Mouse (Mus musculus) limb, embryonic 14.5 days (tissue): Measurements from ENCODE around the gene Macrod1. TPM values are rescaled to one million over a fixed set of nuclear protein-coding genes. Genes with fewer than 3 reads are reported as not detected.

ENCODE experiments used
- ATAC-seq: fragments of 200-750 bp; cut with Nextera tagmentation; 2 replicates; pipeline ENCODE4 v1.8.0; 2017; ENCODE audit warnings: low read depth, moderate number of reproducible peaks, moderate TSS enrichment; ENCODE audit not compliant: low FRiP score
- DNase-seq: peaks from one replicate; pipeline ENCODE4 v3.0.0-alpha.2; 2015; ENCODE audit warnings: low spot score
- H3K27ac ChIP-seq: fragments of 300-500 bp; sonication (generic); replicated peaks from 2 replicates; pipeline ENCODE4 v1.5.1; 2014; ENCODE audit warnings: low read depth, mild to moderate bottlenecking, low read length, moderate library complexity, mixed read lengths
- H3K27me3 ChIP-seq: fragments of 300-500 bp; sonication (generic); 2 replicates; pipeline ENCODE4 v1.6.1; 2014; ENCODE audit warnings: low read length, mixed read lengths; ENCODE audit not compliant: control insufficient read depth, insufficient read depth
- H3K36me3 ChIP-seq: fragments of 300-500 bp; sonication (generic); 2 replicates; pipeline ENCODE4 v1.6.1; 2014; ENCODE audit warnings: mild to moderate bottlenecking, low read length, moderate library complexity, mixed read lengths; ENCODE audit not compliant: control insufficient read depth, insufficient read depth
- H3K4me1 ChIP-seq: fragments of 300-500 bp; sonication (generic); 2 replicates; pipeline ENCODE4 v1.6.1; 2014; ENCODE audit warnings: antibody characterized with exemption, low read length, mixed read lengths; ENCODE audit not compliant: control insufficient read depth, insufficient read depth
- H3K4me2 ChIP-seq: fragments of 300-500 bp; sonication (generic); replicated peaks from 2 replicates; pipeline ENCODE4 v1.6.1; 2014; ENCODE audit warnings: low read depth, mild to moderate bottlenecking, low read length, moderate library complexity; ENCODE audit not compliant: severe bottlenecking
- H3K4me3 ChIP-seq: fragments of 300-500 bp; sonication (generic); replicated peaks from 2 replicates; pipeline ENCODE4 v1.5.1; 2014; ENCODE audit warnings: low read length
- H3K9ac ChIP-seq: fragments of 300-500 bp; sonication (generic); 2 replicates; pipeline ENCODE4 v1.6.1; 2014; ENCODE audit warnings: mild to moderate bottlenecking, low read depth, low read length, moderate library complexity; ENCODE audit not compliant: severe bottlenecking
- H3K9me3 ChIP-seq: fragments of 300-500 bp; sonication (generic); 2 replicates; pipeline ENCODE4 v1.6.1; 2016; ENCODE audit warnings: low read length; ENCODE audit not compliant: control insufficient read depth
- POLR2A ChIP-seq: fragments of 200-500 bp; IDR thresholded peaks from 2 replicates; pipeline ENCODE4 v1.8.0; 2012; ENCODE audit warnings: inconsistent platforms, mild to moderate bottlenecking, moderate library complexity, borderline replicate concordance; ENCODE audit not compliant: insufficient read depth, insufficient read length; ENCODE audit errors: extremely low read depth
- WGBS: fragments of 180-500 bp; shearing (Covaris S2); extraction: QIAGEN DNeasy Blood & Tissue Kit; methylation state at CpG from one replicate; pipeline ENCODE4 v1.1.7; 2014; 5-methylcytosine and 5-hydroxymethylcytosine counted together
- polyA plus RNA-seq, 2 experiments: library from polyadenylated mRNA; depleted of rRNA in 1 of 2; stranded (reverse) in 1 of 2; unstranded in 1 of 2; fragments of >200 nt; fragmentation: Nextera tagmentation in 1 of 2; extraction: Ambion mirVana in 1 of 2; gene quantifications; 2 replicates each; pipeline versions ENCODE4 v1.2.1 to v1.2.3; 2012 to 2014

The Macrod1 gene
- polyA plus RNA-seq, 2 experiments, result 19.7 to 24.6 TPM

DNA sequence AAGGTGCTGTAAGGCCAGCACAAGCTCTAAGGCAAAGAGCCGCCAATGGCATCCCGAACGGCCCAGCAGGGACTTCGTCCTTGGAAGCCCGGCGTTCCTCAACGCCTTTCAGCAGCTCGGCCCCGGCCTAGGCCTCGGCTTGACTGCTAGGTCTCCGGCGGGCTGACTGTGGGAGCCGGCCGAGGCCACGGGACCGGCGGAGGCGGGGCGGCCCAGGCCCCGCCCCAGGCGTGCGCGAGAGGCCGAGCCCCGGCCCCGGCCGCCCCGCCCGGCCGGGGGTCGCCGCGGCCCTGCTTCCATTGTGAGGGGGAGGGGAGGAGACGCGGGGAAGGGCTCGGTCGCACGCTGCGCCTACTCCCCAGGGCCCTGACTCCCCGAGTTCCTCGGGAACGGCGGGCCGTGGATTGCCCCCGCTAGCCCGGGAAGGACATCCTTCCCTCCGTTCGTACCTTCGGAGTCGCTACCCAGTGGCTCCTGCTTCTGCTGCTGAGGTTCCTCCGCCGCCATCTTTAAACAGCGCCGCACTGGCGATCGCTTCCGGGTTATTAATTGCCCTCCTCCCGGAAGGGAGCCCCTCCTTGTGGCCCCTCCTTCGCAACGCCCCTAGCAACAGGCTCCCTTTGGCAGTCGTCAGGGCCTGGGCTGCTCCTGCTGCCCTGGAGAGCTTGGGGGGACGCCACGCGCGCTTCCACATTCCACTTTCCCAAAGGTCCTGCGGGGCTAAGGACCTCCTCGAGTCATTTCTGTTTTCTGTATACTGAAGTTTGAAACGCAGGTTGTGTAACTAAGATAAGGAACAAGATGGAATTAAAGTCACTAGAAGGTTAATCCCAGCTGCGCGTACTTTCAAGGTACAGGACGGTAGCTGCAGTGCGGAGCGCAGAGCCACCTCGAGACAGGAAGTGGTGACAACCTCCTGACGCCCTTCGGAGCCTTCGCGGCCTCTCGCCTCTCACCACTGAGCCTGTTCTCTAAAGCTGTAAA lies 149.4 kb downstream of the Macrod1 start, which contains the start of gene Otub1:
TSS of gene Otub1 (minus strand) at position 564 of the 984 bp plus-strand sequence.
- DNase-seq (peak; percentile 97), ATAC-seq (peak; percentile 96)
- H3K27ac ChIP-seq, result peak within 1 kb of the TSS; percentile 95
- no peaks in the 10 kb centered on the region for H3K9me3 ChIP-seq
- peaks cover 27% of the 10 kb centered on the region for H3K36me3 ChIP-seq
- peaks cover 18% of the 10 kb centered on the region for H3K4me1 ChIP-seq
- H3K4me2 ChIP-seq, result peak within 1 kb of the TSS; percentile 62
- no peaks in the 10 kb centered on the region for H3K27me3 ChIP-seq
- under 1% methylated on average over 59 of the region's 79 CpGs for WGBS
- TF ChIP-seq POLR2A, result peak; percentile 56; the same call in 1 of the 2 replicates
- peak within 1 kb of the TSS; percentile 78 for H3K9ac ChIP-seq
- peak within 1 kb of the TSS; percentile 78 for H3K4me3 ChIP-seq

DNA sequence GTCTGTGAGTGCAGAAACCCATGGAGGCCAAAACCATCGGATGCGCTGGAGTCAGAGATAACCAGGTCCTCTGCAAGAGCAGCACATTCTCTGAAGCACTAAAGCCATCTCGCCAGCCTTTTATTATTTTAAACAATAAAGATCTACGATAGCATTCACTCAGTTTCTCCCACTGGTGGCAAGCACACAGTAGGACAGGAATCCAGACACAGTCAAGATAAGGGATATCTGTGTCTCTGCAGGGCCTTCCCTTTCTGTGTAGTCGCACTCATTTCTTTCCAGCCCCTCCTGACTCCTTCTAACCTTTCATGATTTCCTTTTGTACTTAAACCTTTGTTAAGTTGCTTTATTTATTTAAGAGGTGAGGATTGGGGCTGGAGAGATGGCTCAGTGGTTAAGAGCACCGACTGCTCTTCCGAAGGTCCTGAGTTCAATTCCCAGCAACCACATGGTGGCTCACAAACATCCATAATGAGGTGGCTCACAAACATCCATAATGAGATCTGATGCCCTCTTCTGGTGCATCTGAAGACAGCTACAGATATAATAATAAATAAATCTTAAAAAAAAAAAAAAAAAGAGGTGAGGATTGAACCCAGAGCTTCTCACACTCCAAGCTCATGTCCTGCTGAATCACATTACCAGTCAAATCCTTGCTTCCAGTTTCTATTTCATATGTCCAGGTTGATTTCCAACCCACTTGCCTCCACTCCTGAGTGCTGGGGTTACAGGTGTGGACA lies 153.5 kb downstream of the Macrod1 start:
- no peak for DNase-seq
- Histone ChIP-seq H3K9ac (no peak overlapping the region), H3K4me2 (no peak overlapping the region), H3K27me3 (no peaks in the 10 kb centered on the region), H3K36me3 (peaks cover 32% of the 10 kb centered on the region), H3K4me3 (no peak overlapping the region), H3K9me3 (no peaks in the 10 kb centered on the region), H3K4me1 (peaks cover 11% of the 10 kb centered on the region), H3K27ac (no peak overlapping the region)
- ATAC-seq, result no peak
- WGBS, result 90% methylated on average over 7 of the region's 7 CpGs
- no peak for TF ChIP-seq POLR2A

DNA sequence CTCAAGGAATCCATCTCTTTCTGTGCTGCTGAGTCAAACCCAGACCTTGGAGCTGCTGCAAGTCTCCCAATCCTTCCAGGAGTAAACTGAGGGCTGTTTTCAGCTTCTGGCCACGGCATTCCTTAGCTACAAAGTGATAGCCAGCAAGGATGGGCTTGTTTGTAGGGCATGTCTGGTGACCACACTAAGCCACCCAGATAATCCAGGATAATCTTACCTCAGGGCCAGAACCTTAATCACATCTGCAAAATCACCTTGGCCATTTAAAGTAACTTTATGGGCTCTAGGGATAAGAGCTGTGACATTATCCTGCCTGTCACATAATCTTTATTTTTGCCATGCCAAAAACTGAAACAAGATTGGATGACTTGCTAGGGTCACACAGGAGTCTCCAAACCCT lies 155.6 kb downstream of the Macrod1 start:
- no peaks in the 10 kb centered on the region for H3K27me3 ChIP-seq
- H3K9ac ChIP-seq, result no peak overlapping the region
- ATAC-seq, result no peak
- H3K27ac ChIP-seq, result no peak overlapping the region
- peaks cover 40% of the 10 kb centered on the region for H3K36me3 ChIP-seq
- H3K4me3 ChIP-seq, result no peak overlapping the region
- peaks cover 8% of the 10 kb centered on the region for H3K4me1 ChIP-seq
- TF ChIP-seq POLR2A, result no peak
- 71% methylated on average over 1 of the region's 1 CpGs for WGBS
- no peak for DNase-seq
- H3K4me2 ChIP-seq, result no peak overlapping the region
- no peaks in the 10 kb centered on the region for H3K9me3 ChIP-seq

DNA sequence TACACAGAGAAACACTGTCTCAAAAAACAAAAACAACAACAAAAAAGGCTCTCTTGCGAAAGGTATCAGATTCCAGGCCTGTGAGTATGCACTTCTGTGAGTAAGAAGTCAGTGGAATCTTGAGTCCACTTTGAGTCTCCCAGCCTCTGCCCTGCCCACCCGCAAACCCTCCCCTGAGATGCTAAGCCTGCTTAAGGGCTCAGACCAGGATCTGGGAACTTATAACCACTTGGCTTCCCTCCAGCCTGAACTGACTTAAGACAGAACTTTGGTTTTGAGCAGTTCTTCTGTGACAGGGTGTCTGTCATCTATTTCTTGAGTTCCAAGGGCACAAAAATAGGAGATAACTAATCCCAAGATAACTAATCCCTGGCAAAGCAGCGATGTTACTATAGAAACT lies 156.4 kb downstream of the Macrod1 start:
- DNase-seq (no peak), ATAC-seq (no peak)
- no peaks in the 10 kb centered on the region for H3K27me3 ChIP-seq
- no peak overlapping the region for H3K9ac ChIP-seq
- TF ChIP-seq POLR2A, result no peak
- H3K9me3 ChIP-seq, result no peaks in the 10 kb centered on the region
- WGBS, result 96% methylated on average over 3 of the region's 3 CpGs
- no peak overlapping the region for H3K27ac ChIP-seq
- peaks cover 40% of the 10 kb centered on the region for H3K36me3 ChIP-seq
- no peak overlapping the region for H3K4me2 ChIP-seq
- H3K4me3 ChIP-seq, result no peak overlapping the region
- H3K4me1 ChIP-seq, result peaks cover 11% of the 10 kb centered on the region

DNA sequence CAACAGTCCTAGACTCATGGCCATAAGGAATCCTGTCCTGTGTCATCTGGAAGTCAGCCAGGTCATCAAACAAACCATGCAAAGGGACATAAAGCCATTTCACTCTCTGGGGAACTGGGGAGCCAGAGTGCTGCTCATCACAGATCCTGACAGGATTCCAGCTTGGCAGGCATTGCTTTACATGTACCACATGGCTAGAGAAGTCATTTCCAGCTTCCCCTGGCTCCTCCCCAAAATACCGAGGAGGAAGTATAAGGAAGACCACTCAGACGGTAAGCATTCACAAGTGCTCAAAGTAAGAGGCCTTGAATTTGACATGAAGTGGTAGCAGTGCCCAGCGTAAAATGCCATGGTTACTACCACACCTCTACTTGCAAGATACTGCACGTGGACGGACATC lies 157.9 kb downstream of the Macrod1 start:
- no peak for DNase-seq
- ATAC-seq, result no peak
- no peak overlapping the region for H3K27ac ChIP-seq
- no peak overlapping the region for H3K4me2 ChIP-seq
- H3K27me3 ChIP-seq, result no peaks in the 10 kb centered on the region
- no peak for TF ChIP-seq POLR2A
- no peak overlapping the region for H3K9ac ChIP-seq
- WGBS, result 90% methylated on average over 5 of the region's 5 CpGs
- no peak overlapping the region for H3K4me3 ChIP-seq
- H3K4me1 ChIP-seq, result peaks cover 11% of the 10 kb centered on the region
- H3K9me3 ChIP-seq, result no peaks in the 10 kb centered on the region
- H3K36me3 ChIP-seq, result peaks cover 40% of the 10 kb centered on the region
